Mouse (Mus musculus): ENCODE data around the gene Kcnk6. TPM values are rescaled to one million over a fixed set of nuclear protein-coding genes. Genes with fewer than 3 reads are reported as not detected.

Kcnk6 gene
- polyA plus RNA-seq (2012; rRNA removed; ENCODE audit: low replicate concordance), result 29.8 and 38.0 TPM in 2 replicates

DNA sequence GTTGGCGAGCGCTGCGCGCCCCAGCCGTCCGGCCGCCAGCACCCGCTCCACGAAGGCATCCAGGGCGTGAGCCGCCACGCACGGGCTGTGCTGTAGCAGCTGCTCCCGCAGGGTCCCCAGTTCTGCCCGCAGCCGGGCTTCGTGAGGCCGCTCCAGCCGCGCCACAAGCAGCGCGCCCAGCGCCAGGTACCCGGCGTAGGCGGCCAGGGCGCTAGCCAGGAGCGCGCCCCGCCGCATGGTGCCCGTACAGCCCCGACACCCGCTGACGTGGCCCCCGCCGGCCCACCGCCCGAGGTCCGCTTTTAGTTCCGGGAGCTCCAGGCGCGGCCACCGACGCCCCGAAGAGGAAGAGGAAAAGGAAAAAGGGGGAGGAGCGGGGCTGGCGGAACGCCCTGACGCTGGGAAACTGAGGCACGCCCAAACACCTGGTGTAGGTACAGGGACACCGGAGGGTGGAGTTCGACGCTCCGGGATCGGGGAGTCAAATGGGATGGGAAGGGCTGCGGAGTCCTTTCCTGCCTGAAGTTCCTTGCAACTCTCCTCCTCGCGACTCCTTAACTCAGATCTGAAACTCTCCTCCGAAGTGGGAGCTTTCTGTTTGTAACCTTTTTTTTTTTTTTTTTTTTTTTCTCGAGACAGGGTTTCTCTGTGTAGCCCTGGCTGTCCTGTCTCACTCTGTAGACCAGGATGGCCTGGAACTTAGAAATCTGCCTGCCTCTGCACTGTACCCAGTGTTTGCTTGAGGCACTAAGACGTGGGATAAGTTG lies at the start of gene Kcnk6:
TSS of gene Kcnk6 (minus strand) at position 269 of the 767 bp plus-strand sequence.

DNA sequence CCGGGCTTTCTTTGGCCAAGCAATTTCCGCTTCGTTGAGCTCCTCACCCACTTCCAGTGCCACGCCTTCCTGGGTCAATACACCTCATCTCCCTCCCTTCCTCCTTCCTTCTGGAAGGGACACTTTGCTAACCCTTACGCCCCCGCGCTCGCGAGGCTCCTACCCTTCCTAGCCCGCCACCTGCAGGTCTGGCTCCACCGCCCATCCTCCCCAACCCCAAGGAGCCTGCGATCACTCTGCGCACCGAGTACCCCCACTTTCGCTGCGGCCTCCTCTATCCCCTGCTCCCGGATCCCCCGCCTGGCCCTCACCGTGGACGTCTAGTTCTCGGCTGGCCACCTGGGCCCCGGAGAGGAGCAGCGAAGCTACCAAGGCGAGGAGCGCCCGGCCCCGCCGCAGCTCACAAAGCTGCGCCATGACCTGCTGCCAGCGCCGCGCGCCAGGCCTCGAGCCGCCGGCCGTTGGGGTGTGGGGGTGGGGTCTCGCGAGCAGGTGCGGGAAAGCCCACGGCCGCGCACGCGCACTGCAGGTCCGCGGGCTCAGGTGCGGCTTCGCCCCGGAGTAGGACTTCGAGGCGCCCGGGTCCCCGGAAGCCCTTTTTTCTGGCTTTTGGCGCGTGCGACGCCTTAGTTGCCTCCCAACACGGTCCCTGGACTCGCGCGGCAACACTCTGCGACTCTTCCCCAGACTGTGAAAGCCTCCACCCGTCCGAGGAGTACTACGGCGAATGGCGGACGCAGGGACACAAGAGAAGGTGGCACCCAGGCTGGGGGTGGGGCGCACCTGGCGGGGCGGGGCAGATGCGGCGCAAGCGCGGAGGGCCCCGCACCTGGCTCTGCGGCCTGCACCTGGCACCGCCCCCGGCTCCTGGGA lies 49.1 kb upstream of the Kcnk6 start, which contains the start of gene Spint2:
TSS of gene Spint2 (minus strand) at position 712 of the 873 bp plus-strand sequence.

DNA sequence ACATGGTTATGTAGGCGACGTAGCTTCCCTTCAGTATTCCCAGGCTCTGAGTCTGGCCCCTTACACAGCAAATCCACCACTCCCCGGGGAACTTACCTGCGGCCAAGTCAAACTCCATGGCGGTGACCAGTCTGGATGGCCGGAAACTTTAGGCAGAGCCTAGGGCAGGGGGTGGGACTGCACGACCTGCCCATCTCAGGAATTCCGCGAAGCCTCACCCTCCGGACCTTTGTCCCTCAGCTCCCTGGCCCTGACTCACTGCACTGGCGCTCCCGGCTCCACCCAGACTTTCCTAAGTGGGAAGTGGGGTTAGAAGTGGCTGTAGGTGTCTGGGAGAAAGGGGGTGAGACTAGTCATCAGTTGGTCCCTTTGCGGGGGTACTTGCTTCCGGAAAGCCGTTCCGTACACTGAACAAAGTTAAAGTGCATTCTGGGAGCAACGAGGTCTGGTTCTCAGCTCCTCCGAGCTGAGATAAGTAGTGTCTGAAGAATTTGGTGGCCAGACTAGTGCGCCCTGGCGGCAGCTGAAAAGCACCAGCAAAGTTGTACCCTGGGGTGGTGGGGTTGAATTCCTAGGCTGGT lies 16.0 kb upstream of the Kcnk6 start, which contains the start of gene 2200002D01Rik:
TSS of gene 2200002D01Rik (minus strand) at position 206 of the 581 bp plus-strand sequence.

DNA sequence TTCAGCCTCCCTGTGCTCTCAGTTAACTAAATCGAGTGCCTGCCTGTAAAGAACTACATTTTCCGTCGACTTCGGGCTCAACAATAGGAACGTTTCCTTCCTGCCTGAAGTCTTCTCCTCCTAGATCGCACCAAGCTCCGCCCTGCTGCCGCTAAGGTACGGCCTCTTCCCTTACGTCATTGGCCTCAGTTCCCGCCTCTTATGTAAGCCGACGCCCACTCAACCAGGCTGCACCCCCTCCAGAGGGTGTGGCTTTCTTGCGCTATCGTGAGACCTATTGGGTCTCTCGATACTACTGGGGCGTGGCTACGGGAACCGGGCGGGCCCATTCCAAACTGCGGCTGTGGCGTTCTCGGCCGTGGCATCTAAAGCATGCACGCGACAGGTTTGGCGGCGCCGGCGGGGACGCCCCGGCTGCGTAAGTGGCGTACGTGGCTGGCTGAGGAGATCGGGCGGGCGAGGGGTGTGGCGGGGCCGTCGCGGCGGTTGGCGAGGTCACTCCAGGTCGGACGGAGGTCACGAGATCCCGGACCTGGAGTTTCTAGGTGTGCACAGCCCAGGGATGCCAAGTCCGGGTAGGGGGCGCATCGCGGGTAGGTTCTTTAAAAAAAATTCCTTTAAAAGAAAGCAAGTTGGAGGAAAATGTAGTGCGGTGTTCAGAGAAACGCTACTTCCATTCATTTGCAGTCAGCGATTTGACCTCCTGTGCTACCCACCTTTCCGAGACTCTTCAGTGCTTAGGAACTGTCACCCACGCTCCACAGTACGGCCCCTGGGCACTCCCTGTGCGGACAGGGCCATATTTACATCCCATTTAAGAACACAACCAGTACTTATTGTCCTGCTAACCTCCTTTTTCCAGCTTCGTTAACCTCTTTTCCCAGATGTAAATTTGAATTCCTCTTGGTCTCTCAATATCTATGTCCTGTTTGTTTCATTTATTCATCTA lies 6.0 kb upstream of the Kcnk6 start, which contains the start of gene Yif1b:
TSS of gene Yif1b (plus strand) at position 311 of the 949 bp plus-strand sequence.

DNA sequence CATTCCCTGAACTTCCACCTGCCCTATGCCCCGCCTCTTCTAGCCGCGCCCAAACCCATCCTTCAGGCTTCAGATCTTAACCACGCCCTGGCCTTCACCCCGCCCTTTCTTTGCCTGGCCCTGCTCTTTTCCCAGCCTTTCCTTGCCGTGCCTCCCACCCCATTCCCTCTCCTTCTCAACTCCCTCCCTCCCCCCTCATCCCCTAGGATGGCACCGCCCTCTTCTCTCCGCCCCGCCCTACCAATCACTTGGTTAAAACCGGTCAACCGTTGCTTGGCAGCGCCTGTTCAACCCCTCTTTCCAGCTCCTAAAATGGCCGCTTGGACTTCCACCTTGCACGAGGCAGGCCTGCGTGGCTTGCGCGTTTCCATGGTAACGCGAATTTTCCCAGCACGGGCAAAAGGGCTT lies 18.6 kb downstream of the Kcnk6 start, which contains the start of gene Catsperg1:
TSS of gene Catsperg1 (minus strand) at position 361 of the 408 bp plus-strand sequence.

DNA sequence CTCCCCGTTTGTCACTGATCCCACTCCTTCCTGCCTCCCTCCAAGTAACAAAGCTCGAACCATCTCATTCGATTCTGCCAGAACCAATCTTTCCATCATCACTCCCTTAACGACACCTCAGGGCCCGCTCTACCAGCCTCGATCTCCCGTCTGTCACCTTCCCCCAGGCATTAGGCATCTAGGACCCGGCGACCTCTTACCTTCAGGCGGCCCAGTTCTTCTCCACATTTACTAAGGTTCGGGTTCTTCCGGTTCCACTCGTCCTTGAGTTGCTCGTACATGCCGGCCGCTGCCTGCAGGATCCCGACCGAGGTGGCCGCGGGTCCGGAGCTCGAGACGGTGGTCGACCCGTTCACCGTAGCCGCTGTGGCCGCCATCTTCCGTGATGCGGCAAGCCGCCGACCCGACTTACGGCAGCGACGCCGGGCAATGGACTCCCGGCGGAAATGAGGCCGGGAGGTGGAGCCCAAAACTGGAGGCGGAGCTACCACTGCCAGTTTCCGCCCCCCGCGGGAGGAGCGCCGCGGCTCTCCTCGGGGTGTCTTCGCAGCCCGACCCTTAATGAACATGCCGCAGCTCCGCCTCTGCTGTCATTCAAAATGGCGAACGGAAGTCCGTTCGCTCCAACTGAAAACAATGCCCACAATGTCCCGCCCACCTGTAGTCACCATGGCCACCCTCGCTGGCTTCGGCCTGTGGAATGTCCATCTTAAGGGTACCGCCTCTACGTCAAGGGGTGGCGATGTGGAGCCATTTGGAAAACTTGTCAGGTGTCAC lies 52.0 kb downstream of the Kcnk6 start, which contains the start of gene Psmd8:
TSS of gene Psmd8 (minus strand) at position 625 of the 777 bp plus-strand sequence.

Other genes with a start within 250 kb of the Kcnk6 start
- gene Ryr1, start 107.3 kb downstream of the Kcnk6 start, polyA plus RNA-seq (2012; rRNA removed; ENCODE audit: low replicate concordance), result 0.22 and 113 TPM in 2 replicates
- 25.0 and 28.6 TPM in 2 replicates for gene Rasgrp4, start 97.7 kb downstream of the Kcnk6 start, polyA plus RNA-seq (2012; rRNA removed; ENCODE audit: low replicate concordance)
- 36.1 and 55.5 TPM in 2 replicates for gene Fam98c, start 76.3 kb downstream of the Kcnk6 start, polyA plus RNA-seq (2012; rRNA removed; ENCODE audit: low replicate concordance)
- gene Ggn, start 62.3 kb downstream of the Kcnk6 start, polyA plus RNA-seq (2012; rRNA removed; ENCODE audit: low replicate concordance), result 0.88 and 3.1 TPM in 2 replicates
- gene Spred3, start 62.1 kb downstream of the Kcnk6 start, polyA plus RNA-seq (2012; rRNA removed; ENCODE audit: low replicate concordance), result 9.3 and 9.6 TPM in 2 replicates
- gene Psmd8, start 51.8 kb downstream of the Kcnk6 start, polyA plus RNA-seq (2012; rRNA removed; ENCODE audit: low replicate concordance), result 153 and 255 TPM in 2 replicates
- gene Catsperg1, start 18.5 kb downstream of the Kcnk6 start, polyA plus RNA-seq (2012; rRNA removed; ENCODE audit: low replicate concordance), result 2.6 and 6.7 TPM in 2 replicates
- 139 and 195 TPM in 2 replicates for gene Yif1b, start 5.8 kb upstream of the Kcnk6 start, polyA plus RNA-seq (2012; rRNA removed; ENCODE audit: low replicate concordance)
- 3.4 and 6.3 TPM in 2 replicates for gene 2200002D01Rik, start 16.0 kb upstream of the Kcnk6 start, polyA plus RNA-seq (2012; rRNA removed; ENCODE audit: low replicate concordance)
- gene Spint2, start 49.4 kb upstream of the Kcnk6 start, polyA plus RNA-seq (2012; rRNA removed; ENCODE audit: low replicate concordance), result 117 and 211 TPM in 2 replicates
- 9.2 and 13.8 TPM in 2 replicates for gene Ppp1r14a, start 56.8 kb upstream of the Kcnk6 start, polyA plus RNA-seq (2012; rRNA removed; ENCODE audit: low replicate concordance)
- 0.29 TPM in 2 replicates for gene Dpf1, start 71.4 kb upstream of the Kcnk6 start, polyA plus RNA-seq (2012; rRNA removed; ENCODE audit: low replicate concordance)